Mouse (Mus musculus) bone marrow, adult 2 months (tissue): ENCODE data around the gene Lrba.

ENCODE experiments used
- CTCF ChIP-seq: fragments of 200-500 bp; IDR thresholded peaks from 2 replicates; pipeline ENCODE4 v1.5.1; 2011; ENCODE audit warnings: low read length, control low read depth; ENCODE audit not compliant: control insufficient read depth, insufficient read depth
- POLR2A ChIP-seq: fragments of 200-500 bp; IDR thresholded peaks from 2 replicates; pipeline ENCODE4 v1.6.1; 2011; ENCODE audit warnings: low read depth, mild to moderate bottlenecking, control low read depth, low read length, borderline replicate concordance; ENCODE audit not compliant: control insufficient read depth

- TF ChIP-seq CTCF (no peak), POLR2A (no peak)
These were observed 515.3 kb downstream of the Lrba start for GRCm38 (mm10) chr3:86739745-86740144.
